Mouse (Mus musculus): ENCODE results near the gene Gm10436. TPM values are rescaled to one million over a fixed set of nuclear protein-coding genes. Genes with fewer than 3 reads are reported as not detected.
"Not testable (repeated sequence)": the region's sequence is repeated elsewhere in the genome, so short reads cannot be mapped to it uniquely, and the experiment has no call there.

Gene Gm10436
- not detected in 2 replicates for polyA plus RNA-seq (2015; fragmentation: Nextera tagmentation; extraction: Ambion mirVana)

DNA sequence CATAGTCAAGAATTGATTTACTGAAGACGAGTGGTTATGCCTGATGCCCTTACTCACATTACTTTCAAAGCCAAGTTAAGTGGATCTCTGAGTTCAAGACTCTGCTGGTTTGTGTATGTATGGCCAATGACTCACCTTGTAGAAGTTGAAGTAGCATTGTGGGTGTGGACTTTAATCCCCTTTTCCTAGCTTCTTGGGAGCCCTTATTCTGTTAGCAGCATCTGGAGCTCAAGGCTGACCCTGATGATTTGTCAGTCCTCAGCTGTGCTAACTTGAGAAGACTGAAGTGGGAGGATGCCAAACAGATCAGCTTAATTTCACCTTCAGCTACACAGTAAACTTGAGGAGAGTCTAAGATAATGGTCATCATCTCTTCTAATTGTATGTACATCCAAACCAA, at the start of gene Gm10436:
Gene Gm10436 (minus strand): TSS at position 101 of the 400 bp plus-strand sequence.
- not testable (repeated sequence) for H3K27ac ChIP-seq; H3K4me2 ChIP-seq (replicated peaks); ATAC-seq; H3K27me3 ChIP-seq; H3K9me3 ChIP-seq; H3K4me1 ChIP-seq (replicated peaks); H3K9ac ChIP-seq (replicated peaks); H3K4me3 ChIP-seq (replicated peaks); H3K36me3 ChIP-seq
- 73% methylated on average over 1 of the region's 1 CpGs for WGBS

DNA sequence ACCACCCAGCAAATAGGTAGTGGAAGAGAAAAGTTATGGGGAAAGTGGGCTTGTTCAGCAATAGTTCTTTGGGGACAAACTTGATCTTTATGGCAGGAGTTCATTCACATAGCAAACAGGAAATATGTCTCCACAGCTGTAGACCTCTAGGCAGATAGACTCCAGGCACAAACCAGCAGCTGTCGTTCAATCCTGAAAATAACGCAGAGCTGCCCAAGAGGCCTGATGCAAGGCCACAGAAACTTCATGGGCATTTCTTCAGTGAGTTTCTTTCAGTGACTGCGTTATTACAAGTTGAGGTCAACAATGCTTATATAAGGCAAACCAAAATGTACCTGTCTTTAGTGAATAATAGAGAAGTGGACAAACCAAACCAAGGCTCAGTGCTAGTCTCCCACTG, 37.5 kb upstream of the Gm10436 start:
- no peak for ATAC-seq
- no peaks in the 10 kb centered on the region for H3K4me1 ChIP-seq (replicated peaks)
- H3K27me3 ChIP-seq: no peaks in the 10 kb centered on the region
- no peak overlapping the region for H3K4me3 ChIP-seq (replicated peaks)
- H3K27ac ChIP-seq: no peak overlapping the region
- H3K9me3 ChIP-seq: peaks cover 4% of the 10 kb centered on the region; the same call in 1 of the 2 replicates
- WGBS: 87% methylated on average over 3 of the region's 3 CpGs
- no peaks in the 10 kb centered on the region for H3K36me3 ChIP-seq
- no peak overlapping the region for H3K4me2 ChIP-seq (replicated peaks)
- H3K9ac ChIP-seq (replicated peaks): no peak overlapping the region

DNA sequence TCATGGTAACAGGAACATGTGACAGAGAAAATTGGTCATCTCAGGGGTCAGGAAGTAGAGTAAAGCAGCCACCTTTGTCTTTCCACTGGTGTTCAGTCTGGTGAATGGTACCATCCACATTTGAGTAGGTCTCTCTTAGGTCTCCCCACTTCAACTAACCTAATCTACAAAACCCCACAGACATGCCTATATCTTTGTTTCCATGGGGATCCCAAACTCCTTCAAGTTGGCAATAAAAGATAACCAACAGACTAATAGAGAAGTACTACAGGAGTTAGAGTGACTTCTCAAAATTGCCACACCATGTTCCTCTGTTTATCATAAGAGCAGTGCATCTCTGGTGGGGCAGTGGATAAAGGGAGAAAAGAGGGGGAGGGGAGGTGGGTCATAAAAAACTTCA, 36.2 kb upstream of the Gm10436 start:
- H3K4me3 ChIP-seq (replicated peaks); H3K36me3 ChIP-seq; H3K27ac ChIP-seq; H3K4me1 ChIP-seq (replicated peaks); H3K4me2 ChIP-seq (replicated peaks); H3K27me3 ChIP-seq; H3K9me3 ChIP-seq; ATAC-seq; H3K9ac ChIP-seq (replicated peaks): not testable (repeated sequence)

DNA sequence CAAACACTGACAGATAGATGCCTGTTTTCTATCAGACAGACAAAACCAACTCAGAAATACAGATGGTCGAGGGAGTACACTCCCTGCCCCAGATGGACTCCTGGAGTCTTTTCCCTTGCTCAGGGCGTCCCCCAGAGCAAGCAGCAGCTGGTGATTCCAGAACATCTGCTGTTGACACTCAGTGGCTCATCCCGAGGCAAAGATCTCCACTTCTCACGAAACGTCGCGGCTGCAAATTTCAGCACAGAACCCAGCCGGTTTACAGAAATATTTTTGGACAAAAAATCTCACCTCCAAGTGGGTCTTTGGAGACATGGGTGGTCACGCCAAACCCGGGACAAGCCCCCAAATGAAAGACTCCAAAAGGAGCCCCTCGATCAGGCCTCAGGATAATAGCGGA, 32.7 kb upstream of the Gm10436 start:
- ATAC-seq: no peak
- H3K9ac ChIP-seq (replicated peaks): no peak overlapping the region
- H3K4me3 ChIP-seq (replicated peaks): no peak overlapping the region
- WGBS: 90% methylated on average over 12 of the region's 12 CpGs
- H3K27ac ChIP-seq: no peak overlapping the region
- no peaks in the 10 kb centered on the region for H3K27me3 ChIP-seq
- H3K4me1 ChIP-seq (replicated peaks): no peaks in the 10 kb centered on the region
- H3K36me3 ChIP-seq: no peaks in the 10 kb centered on the region
- no peaks in the 10 kb centered on the region; the same call in 1 of the 2 replicates for H3K9me3 ChIP-seq
- no peak overlapping the region for H3K4me2 ChIP-seq (replicated peaks)

DNA sequence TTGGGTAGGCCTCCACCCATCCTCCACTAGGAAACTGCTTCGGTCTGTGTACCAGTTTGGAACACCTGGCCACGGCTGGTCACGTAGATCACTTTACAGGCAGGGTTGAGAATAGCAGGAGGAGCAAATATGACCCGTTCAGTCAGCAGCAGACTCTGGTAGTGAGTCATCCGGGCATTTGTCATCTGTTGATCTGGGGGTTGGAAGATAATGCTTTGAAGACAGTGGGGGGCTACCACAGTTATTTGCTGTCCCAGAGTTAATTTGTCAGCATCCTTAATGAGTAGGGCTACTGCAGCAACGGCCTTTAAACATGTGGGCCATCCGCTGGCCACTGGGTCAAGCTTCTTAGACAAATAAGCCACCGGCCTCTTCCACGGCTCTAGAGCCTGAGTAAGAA, 29.6 kb upstream of the Gm10436 start:
- H3K27ac ChIP-seq: not testable (repeated sequence)
- 88% methylated on average over 9 of the region's 9 CpGs for WGBS

DNA sequence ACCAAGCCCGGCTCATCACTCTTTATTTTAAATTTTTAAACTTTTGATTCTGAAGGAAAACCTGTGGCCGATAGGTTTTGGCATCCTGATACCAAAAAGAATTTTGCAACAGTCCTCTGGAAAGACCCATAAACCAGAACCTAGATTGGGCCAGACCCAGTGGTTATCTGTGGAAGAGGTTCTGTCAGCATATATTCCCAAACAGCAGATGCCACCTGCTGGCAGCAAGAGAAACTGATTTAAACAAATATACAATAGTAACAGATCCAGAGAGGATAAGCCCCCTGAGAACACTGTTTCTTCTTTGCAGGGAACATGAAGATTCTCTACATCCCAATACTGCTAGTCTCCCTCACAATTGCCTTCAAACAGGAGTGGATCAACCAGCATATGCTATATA, 20.9 kb upstream of the Gm10436 start:
- no peaks in the 10 kb centered on the region for H3K27me3 ChIP-seq
- H3K27ac ChIP-seq: no peak overlapping the region
- 88% methylated on average over 2 of the region's 2 CpGs for WGBS
- no peak overlapping the region for H3K4me3 ChIP-seq (replicated peaks)
- no peak overlapping the region for H3K4me2 ChIP-seq (replicated peaks)
- H3K36me3 ChIP-seq: no peaks in the 10 kb centered on the region
- no peak for ATAC-seq
- H3K9ac ChIP-seq (replicated peaks): no peak overlapping the region
- H3K4me1 ChIP-seq (replicated peaks): no peaks in the 10 kb centered on the region
- H3K9me3 ChIP-seq: 0 out of 2 replicates have a peak, but pooled peaks cover 3% of the 10 kb centered on the region

More for the DNA sequence above, 29.6 kb upstream of the Gm10436 start:
- not testable (repeated sequence) for H3K4me2 ChIP-seq (replicated peaks); H3K4me1 ChIP-seq (replicated peaks); H3K36me3 ChIP-seq; H3K9me3 ChIP-seq; H3K9ac ChIP-seq (replicated peaks); ATAC-seq; H3K4me3 ChIP-seq (replicated peaks); H3K27me3 ChIP-seq

Other genes with a start within 250 kb of the Gm10436 start
- not detected in 2 replicates for gene Gm2042, start 228.0 kb downstream of the Gm10436 start, polyA plus RNA-seq (2015; fragmentation: Nextera tagmentation; extraction: Ambion mirVana)
- gene Gm2075, start 170.3 kb downstream of the Gm10436 start, polyA plus RNA-seq (2015; fragmentation: Nextera tagmentation; extraction: Ambion mirVana): not detected in 2 replicates
- gene Gm6803, start 163.3 kb downstream of the Gm10436 start, polyA plus RNA-seq (2015; fragmentation: Nextera tagmentation; extraction: Ambion mirVana): not detected in 2 replicates
- not detected in 2 replicates for gene Gm2056, start 155.1 kb downstream of the Gm10436 start, polyA plus RNA-seq (2015; fragmentation: Nextera tagmentation; extraction: Ambion mirVana)
- not detected in 2 replicates for gene Gm16368, start 98.4 kb downstream of the Gm10436 start, polyA plus RNA-seq (2015; fragmentation: Nextera tagmentation; extraction: Ambion mirVana)
- gene Gm8332, start 68.0 kb upstream of the Gm10436 start, polyA plus RNA-seq (2015; fragmentation: Nextera tagmentation; extraction: Ambion mirVana): not detected in 2 replicates
- gene Gm5662, start 92.4 kb upstream of the Gm10436 start, polyA plus RNA-seq (2015; fragmentation: Nextera tagmentation; extraction: Ambion mirVana): not detected in 2 replicates
- gene Gm5039, start 141.9 kb upstream of the Gm10436 start, polyA plus RNA-seq (2015; fragmentation: Nextera tagmentation; extraction: Ambion mirVana): not detected in 2 replicates
- 26.4 and 27.2 TPM in 2 replicates for gene Adck1, start 178.4 kb upstream of the Gm10436 start, polyA plus RNA-seq (2015; fragmentation: Nextera tagmentation; extraction: Ambion mirVana)

Measured in midbrain, embryonic 13.5 days (tissue).